Mouse (Mus musculus) CD8-positive naive resting alpha-beta T cell, adult 2 months (primary cell): Measurements from ENCODE around the gene Stum.

Source experiments
- DNase-seq, 2 experiments: peaks; one replicate each; pipeline ENCODE4 v3.0.0; 2022; ENCODE audit warnings: low read depth in 2 of 2, low spot score in 2 of 2

Gene Stum

GRCm38 (mm10) chr1:180429819-180430218 lies 53.5 kb downstream of the Stum start:
- no peak for DNase-seq

- DNase-seq = no peak
Measured at GRCm38 (mm10) chr1:180428871-180429270, 54.4 kb downstream of the Stum start.

DNA sequence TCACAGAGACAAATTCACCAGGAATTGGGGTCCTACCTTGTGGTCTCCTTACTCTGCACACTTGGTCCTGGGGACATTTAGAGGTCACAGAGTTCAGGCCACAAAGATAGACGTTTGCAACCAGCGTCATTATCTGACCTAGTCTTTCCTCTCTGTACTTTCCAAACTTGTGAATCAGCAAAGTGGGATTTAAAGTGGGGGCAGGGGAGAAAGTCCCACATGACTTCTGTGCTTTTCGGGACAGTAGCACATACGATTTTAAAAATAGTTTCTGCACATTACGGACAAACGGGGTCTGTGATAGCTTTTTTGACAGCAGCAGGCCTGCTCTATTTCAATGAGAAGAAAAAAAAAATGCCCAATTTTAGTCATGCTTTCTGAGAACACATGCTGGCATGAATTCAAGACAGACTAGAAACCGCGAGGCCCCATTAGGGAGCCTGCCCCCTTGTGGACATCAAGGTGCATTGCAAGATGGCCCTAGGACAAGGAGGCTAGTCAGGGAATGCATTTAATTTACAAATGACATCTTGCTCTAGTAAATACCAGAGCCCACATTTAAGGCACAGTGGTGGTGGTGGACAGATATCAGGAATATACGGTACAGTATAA lies 55.1 kb downstream of the Stum start:
- peak; percentile 59 to 73 for DNase-seq

DNA sequence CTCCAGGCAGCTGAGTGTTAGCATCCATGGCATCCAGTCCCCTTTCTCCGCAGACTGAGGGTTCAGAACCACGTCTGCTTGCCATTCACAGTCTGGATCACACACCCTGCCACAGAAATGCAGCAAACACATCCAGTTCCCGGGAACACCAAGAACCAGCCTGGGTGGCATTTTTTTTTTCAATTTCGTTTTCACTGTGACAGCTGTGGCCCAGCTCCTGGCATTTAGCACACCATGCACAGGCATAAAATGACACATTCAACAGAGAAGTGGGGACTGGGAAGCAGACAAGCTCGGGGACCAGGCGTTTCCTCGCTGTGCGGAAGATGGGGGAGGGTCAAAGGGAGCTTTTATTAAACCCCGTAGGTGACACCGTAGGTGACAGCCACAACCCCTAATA lies 55.6 kb downstream of the Stum start:
- no peak for DNase-seq

GRCm38 (mm10) chr1:180426405-180426804 lies 56.9 kb downstream of the Stum start:
- DNase-seq = no peak

GRCm38 (mm10) chr1:180423931-180424330 lies 59.4 kb downstream of the Stum start:
- DNase-seq = no peak

DNA sequence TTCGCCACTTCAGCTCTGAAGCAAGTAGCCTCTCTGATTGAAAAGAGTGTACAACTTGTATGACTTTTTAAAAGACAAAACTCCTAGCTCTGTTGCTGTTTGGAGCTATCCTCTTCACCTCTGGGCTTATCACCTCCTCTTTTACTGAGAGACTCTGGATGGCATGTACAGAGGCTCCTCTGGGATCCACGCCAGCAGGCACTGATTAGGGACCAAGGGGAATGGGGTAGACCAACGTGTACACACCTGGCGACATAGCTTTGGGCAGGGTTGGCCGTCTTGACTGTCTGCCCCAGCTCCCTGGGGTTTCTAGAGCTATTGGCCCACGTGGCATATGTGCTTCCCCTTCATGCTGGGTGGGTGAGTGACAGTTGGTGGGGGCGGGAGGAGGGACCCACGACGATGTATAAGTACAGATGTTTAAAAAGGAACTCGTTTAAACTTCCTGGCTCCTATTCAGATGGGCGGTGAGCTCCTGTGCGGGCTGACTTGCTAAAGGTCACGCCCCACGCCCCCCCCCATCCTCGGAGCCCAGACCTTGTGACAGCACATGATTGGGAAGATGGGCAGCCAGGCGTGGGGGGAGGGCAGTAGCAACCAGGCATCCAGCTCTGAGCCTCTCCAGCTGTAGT lies 60.2 kb downstream of the Stum start:
- no peak for DNase-seq

GRCm38 (mm10) chr1:180422076-180422828 lies 61.1 kb downstream of the Stum start:
- DNase-seq = peak; percentile 58 to 61

GRCm38 (mm10) chr1:180421165-180421909 lies 62.0 kb downstream of the Stum start:
- no peak for DNase-seq

DNA sequence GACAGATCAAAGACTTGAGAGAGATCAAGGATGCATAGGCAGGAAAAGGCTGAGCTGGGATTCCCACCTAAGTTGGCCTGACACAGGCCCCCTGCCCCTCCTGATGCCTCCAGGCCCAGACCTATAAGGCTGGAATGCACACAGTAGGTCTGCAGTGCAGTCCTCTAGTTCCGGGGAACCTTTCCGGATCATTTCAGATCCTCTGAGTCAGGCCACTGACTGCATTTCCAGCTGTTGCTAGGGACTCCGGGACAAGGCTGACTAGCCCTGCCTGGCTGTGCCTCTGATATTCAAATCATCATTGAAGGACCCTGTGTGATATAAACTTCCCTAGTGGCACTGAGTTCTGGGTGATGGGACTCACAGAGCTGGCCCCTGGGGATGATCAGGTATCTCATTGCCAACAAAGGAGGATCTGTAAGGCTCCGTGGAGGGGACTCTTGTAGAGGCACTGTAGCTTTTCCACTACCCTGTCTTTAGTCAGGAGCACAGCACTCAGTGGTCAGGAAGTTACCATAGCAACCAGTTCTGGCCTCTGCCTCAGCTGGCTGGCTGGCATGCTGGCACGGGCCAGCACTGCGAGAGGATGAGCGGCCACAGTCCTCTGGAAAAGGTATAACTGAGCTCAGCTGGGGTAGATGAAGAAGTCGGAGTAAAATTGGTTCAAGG lies 62.7 kb downstream of the Stum start:
- no peak for DNase-seq

DNA sequence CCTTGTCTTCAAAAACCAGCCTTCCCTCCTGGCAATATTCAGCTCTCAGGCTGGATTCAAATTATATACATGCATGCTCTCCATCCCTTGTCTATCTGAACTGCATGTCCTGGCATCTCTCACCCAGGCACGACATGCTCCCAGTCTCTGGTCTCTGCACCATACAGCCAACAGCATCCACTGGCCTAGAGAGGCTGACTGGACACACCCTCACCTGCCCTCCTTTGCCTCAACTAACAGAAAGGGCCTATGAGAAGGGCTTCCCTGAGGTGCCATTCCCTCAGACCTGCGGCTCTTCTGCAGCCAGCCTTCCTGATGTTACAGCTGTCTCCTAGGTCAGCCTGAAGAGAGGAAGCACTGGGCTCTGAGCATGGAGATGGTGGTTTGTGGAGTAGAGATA lies 64.2 kb downstream of the Stum start:
- no peak for DNase-seq

- no peak for DNase-seq
Measured at GRCm38 (mm10) chr1:180417118-180417517, 66.2 kb downstream of the Stum start.

DNA sequence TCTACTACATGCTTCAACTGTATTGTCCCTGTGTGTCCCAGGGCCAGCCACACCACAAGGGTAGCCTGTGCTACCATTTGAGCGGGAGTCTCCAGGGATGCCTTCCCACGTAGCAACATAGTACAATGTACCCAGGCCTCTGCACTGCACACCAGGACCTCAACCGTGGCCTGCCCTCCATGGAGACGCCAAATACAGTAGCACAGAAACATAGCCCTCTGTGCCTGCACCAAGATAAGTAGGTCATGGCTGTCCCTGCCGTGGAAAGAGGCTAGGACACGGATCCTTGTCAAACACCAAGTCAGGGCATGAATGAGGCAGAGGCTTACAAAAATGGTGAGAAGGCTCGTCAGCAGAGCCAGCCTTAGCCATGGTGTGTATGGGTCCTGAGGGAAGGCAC lies 67.5 kb downstream of the Stum start:
- DNase-seq = no peak

DNA sequence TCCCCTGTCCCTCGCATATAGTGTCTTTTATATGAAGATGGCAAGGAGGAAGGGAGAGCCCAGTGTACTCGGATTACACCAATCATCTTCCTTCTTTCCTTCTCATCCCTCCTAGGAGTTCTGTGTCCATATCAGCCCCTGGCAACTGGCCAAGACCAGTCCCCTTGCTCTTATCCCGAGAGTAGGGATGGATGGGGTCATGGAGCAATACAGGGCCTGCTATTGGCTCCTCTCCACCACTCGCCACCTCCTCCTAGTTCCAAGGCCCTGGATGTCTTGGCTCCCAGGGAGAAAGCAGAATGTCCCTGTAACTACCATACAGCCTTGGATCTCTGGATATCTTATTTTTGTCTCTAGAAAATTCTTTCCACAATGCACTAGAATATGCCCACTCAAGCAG lies 68.2 kb downstream of the Stum start:
- no peak for DNase-seq

GRCm38 (mm10) chr1:180410306-180410705 lies 73.0 kb downstream of the Stum start:
- no peak for DNase-seq

DNA sequence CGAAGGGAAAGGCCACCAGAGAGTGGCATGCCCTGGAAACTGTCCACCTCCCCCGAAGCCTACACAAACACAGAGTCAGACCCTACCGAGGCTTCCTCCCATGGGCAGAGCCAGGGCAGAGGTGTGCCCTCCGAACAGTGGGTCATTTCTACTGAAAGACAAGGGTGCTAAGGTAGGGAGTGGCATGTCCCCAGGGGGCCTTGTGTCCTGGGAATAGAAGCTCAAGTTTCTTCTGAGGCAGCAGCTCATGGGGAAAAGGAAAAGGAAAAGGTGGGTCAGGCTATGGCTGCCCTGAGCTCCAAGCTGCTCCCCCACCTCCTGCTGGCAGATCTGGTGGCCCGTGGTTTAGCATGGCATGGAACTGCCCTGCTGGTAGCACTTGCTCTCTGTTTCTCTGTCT lies 73.5 kb downstream of the Stum start:
- DNase-seq = no peak

- no peak for DNase-seq
Measured at GRCm38 (mm10) chr1:180408832-180409231, 74.5 kb downstream of the Stum start.

DNA sequence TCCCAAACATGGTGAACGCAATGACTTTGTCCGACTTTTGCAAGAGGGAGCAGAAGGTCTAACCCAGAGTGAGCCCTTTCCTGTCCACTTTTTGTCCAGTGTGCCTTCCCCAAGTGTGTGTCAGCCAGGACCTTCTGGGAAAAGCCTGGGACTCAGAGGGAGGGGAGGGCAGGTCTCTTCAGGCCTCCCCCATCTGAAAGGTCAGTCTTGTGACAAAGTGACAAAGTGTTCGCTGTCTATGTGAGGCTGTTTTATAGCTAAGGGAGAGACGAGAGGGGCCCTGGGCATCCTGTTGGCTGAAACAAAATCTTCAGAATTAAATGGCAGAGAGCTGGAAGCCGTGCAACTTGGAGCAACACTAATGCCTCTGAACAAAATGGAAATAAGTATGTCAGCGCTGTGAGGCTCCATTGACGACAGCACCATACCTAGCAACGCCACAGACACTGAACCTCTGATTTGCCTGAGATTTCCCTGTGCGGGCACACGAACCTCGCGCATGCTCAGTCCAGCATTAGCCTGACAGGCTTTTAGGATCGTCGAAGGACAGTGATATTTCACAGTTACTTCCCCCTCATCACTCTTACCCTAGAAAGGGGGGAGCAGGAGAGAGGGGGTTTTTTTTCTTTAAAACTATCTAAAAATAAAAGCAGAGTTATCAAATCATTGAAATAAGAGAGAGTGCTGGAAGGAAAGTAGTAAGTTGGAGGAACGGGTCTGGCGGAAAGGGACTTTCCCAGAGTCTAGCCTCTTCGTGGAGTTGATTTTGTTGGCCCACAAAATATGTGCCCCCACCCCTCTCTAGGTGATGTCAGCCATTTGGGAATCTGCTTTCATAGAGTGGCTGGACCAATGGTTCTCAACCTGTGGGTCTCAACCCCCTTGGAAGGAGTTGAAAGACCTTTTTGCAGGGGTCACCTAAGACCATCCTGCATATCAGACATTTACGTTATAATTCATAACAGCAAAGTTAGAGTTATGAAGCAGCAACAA lies 75.3 kb downstream of the Stum start:
- DNase-seq = no peak

- peak; percentile 59 to 74 for DNase-seq
Measured at GRCm38 (mm10) chr1:180407171-180407671, 76.1 kb downstream of the Stum start.
